Mouse (Mus musculus) CH12.LX (cell line): ENCODE results near the gene Ccdc15.

Source experiments
- CHD2 ChIP-seq: IDR thresholded peaks from 2 replicates; pipeline ENCODE4 v1.6.1; 2011; ENCODE audit warnings: low read length, improper control_type of control experiment
- CTCF ChIP-seq, 2 experiments: IDR thresholded peaks in 1 of 2; conservative IDR thresholded peaks in 1 of 2; 2 replicates each; pipeline ENCODE4 v1.5.1; 2011 to 2012; ENCODE audit warnings: low read depth in 2 of 2, low read length in 2 of 2, improper control_type of control experiment in 1 of 2, inconsistent platforms in 1 of 2, mild to moderate bottlenecking in 1 of 2, moderate library complexity in 1 of 2
- GABPA ChIP-seq: IDR thresholded peaks from 2 replicates; pipeline ENCODE4 v1.6.1; 2012; ENCODE audit warnings: low read depth, low read length, improper control_type of control experiment, inconsistent platforms; ENCODE audit not compliant: insufficient replicate concordance
- HCFC1 ChIP-seq: IDR thresholded peaks from 2 replicates; pipeline ENCODE4 v1.6.1; 2012; ENCODE audit warnings: low read depth, mild to moderate bottlenecking, inconsistent platforms, low read length, improper control_type of control experiment
- MAFK ChIP-seq: IDR thresholded peaks from 2 replicates; pipeline ENCODE4 v1.6.1; 2011; ENCODE audit warnings: low read length, improper control_type of control experiment; ENCODE audit not compliant: insufficient replicate concordance
- MEF2A ChIP-seq: IDR thresholded peaks from 2 replicates; pipeline ENCODE4 v1.6.1; 2014; ENCODE audit warnings: low read depth, mild to moderate bottlenecking, inconsistent platforms, low read length, improper control_type of control experiment, borderline replicate concordance
- MXI1 ChIP-seq: IDR thresholded peaks from 2 replicates; pipeline ENCODE4 v1.6.1; 2011; ENCODE audit warnings: mild to moderate bottlenecking, low read depth, low read length, improper control_type of control experiment
- NELFE ChIP-seq: IDR thresholded peaks from 2 replicates; pipeline ENCODE4 v1.6.1; 2011; ENCODE audit warnings: low read depth, low read length, improper control_type of control experiment
- NRF1 ChIP-seq: IDR thresholded peaks from 2 replicates; pipeline ENCODE4 v1.6.1; 2014; ENCODE audit warnings: low read depth, mild to moderate bottlenecking, inconsistent platforms, low read length, improper control_type of control experiment, moderate library complexity
- POLR2A ChIP-seq: IDR thresholded peaks from 2 replicates; pipeline ENCODE4 v1.6.1; 2011; ENCODE audit warnings: low read depth, mild to moderate bottlenecking, improper control_type of control experiment, low read length
- POLR2AphosphoS2 ChIP-seq: IDR thresholded peaks from 2 replicates; pipeline ENCODE4 v1.6.1; 2011; ENCODE audit warnings: low read depth, low read length, improper control_type of control experiment
- RCOR1 ChIP-seq: conservative IDR thresholded peaks from 2 replicates; pipeline ENCODE4 v1.6.1; 2012; ENCODE audit warnings: low read depth, mild to moderate bottlenecking, inconsistent platforms, low read length, improper control_type of control experiment
- TBP ChIP-seq: conservative IDR thresholded peaks from 2 replicates; pipeline ENCODE4 v1.6.1; 2011; ENCODE audit warnings: low read depth, low read length, improper control_type of control experiment
- UBTF ChIP-seq: IDR thresholded peaks from 2 replicates; pipeline ENCODE4 v1.6.1; 2012; ENCODE audit warnings: low read depth, mild to moderate bottlenecking, inconsistent platforms, low read length, improper control_type of control experiment, moderate library complexity

GRCm38 (mm10) chr9:37230486-37231195 is 117.6 kb downstream of the Ccdc15 start:
- TF ChIP-seq CHD2 (no peak), MXI1 (no peak), HCFC1 (no peak), GABPA (no peak), TBP (no peak), POLR2A (no peak), CTCF (conservative IDR thresholded peaks at IDR 0.05 in 1 of 2, IDR thresholded peaks at IDR 0.05 in 1 of 2; ENCODE audit: low read depth in 2 of 2, low read length in 2 of 2) (no peak), POLR2AphosphoS2 (no peak), NRF1 (no peak), UBTF (no peak), RCOR1 (no peak), NELFE (no peak), MEF2A (no peak), MAFK (no peak)
